Mouse (Mus musculus) liver, postnatal 0 days (tissue): ENCODE data around the gene Avpi1. TPM values are rescaled to one million over a fixed set of nuclear protein-coding genes. Genes with fewer than 3 reads are reported as not detected.

Source experiments
- ATAC-seq: fragments of 200-750 bp; cut with Nextera tagmentation; 2 replicates; pipeline ENCODE4 v1.8.0; 2017; ENCODE audit warnings: mild to moderate bottlenecking, moderate library complexity
- DNase-seq: peaks from one replicate; pipeline ENCODE4 v3.0.0-alpha.2; 2016
- H3K27ac ChIP-seq: fragments of 300-500 bp; sonication (generic); 2 replicates; pipeline ENCODE4 v1.5.1; 2014; ENCODE audit warnings: antibody characterized with exemption, moderate library complexity, mild to moderate bottlenecking, low read depth
- H3K27me3 ChIP-seq: fragments of 300-500 bp; sonication (generic); 2 replicates; pipeline ENCODE4 v1.6.1; 2014; ENCODE audit warnings: low read length, control low read depth, mixed read lengths; ENCODE audit not compliant: insufficient read depth
- H3K36me3 ChIP-seq: fragments of 300-500 bp; sonication (generic); replicated peaks from 2 replicates; pipeline ENCODE4 v1.6.1; 2014; ENCODE audit warnings: mild to moderate bottlenecking, control low read depth, low read length, moderate library complexity, mixed read lengths; ENCODE audit not compliant: insufficient read depth
- H3K4me1 ChIP-seq: fragments of 300-500 bp; sonication (generic); 2 replicates; pipeline ENCODE4 v1.6.1; 2014; ENCODE audit warnings: antibody characterized with exemption, mild to moderate bottlenecking, control low read depth; ENCODE audit not compliant: insufficient read depth
- H3K4me2 ChIP-seq: fragments of 300-500 bp; sonication (generic); 2 replicates; pipeline ENCODE4 v1.6.1; 2014; ENCODE audit warnings: low read depth, mild to moderate bottlenecking, low read length, moderate library complexity, mixed read lengths
- H3K4me3 ChIP-seq: fragments of 300-500 bp; sonication (generic); 2 replicates; pipeline ENCODE4 v1.5.1; 2014; ENCODE audit warnings: low read depth, low read length
- H3K9ac ChIP-seq: fragments of 300-500 bp; sonication (generic); replicated peaks from 2 replicates; pipeline ENCODE4 v1.6.1; 2014; ENCODE audit warnings: mild to moderate bottlenecking, moderate library complexity
- H3K9me3 ChIP-seq: fragments of 300-500 bp; sonication (generic); 2 replicates; pipeline ENCODE4 v1.6.1; 2016; ENCODE audit warnings: mild to moderate bottlenecking, control low read depth, low read length, mixed read lengths
- CTCF ChIP-seq: sonication (generic); IDR thresholded peaks from 2 replicates; pipeline ENCODE4 v1.5.1; 2016; ENCODE audit warnings: antibody characterized with exemption, low read depth
- EP300 ChIP-seq: IDR thresholded peaks from 2 replicates; pipeline ENCODE4 v1.6.1; 2016; ENCODE audit warnings: antibody characterized with exemption, low read depth, mild to moderate bottlenecking
- WGBS: fragments of 180-500 bp; shearing (Covaris S2); extraction: QIAGEN DNeasy Blood & Tissue Kit; methylation state at CpG from one replicate; pipeline ENCODE4 v1.1.7; 2014; ENCODE audit not compliant: insufficient replicate concordance; 5-methylcytosine and 5-hydroxymethylcytosine counted together
- polyA plus RNA-seq: library from polyadenylated mRNA; unstranded; fragments of >200 nt; fragmentation: Nextera tagmentation; extraction: Ambion mirVana; gene quantifications from 2 replicates; pipeline ENCODE4 v1.2.1, GENCODE M21; 2015

The Avpi1 gene
- polyA plus RNA-seq, 1 experiment from 2014 or later, result 50.0 TPM

DNA sequence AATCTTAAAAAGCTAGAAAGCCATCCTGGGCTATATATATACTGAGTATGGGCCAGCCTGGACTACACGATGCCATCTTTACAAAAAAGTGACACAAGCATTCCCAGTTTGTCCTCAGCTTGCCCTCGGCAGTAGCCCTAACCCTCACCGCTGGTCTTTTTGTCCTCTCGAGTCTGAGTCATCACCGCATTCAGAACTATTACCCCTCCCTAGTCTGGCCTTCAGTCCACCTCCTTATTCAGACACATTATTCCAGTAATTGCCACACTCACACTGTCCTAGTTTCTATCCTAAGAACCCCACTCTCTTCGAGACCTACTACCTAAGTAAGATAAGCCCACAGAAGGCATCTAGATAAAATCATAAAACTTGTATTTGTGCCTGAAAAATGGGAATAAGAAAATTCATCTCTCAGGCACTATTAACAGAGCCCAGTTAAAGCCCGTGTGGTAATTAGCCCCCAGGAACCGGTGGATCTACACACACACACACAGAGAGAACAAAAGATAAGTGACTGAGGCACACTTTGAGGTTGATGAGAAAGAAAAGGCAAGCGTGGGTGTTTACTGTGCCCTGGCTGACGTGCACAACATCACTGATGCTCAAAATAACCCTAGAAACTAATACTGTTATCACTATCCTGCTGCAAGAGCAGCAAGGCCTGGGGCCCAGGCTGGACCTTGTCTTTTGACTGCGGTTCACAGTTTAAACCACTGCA, 3.2 kb downstream of the Avpi1 start:
- Histone ChIP-seq H3K27ac (no peak overlapping the region), H3K4me2 (no peak overlapping the region), H3K27me3 (no peaks in the 10 kb centered on the region), H3K9ac (no peak overlapping the region), H3K36me3 (peaks cover 29% of the 10 kb centered on the region), H3K9me3 (no peaks in the 10 kb centered on the region), H3K4me1 (peaks cover 25% of the 10 kb centered on the region), H3K4me3 (no peak overlapping the region)
- WGBS, result 71% methylated on average over 11 of the region's 11 CpGs
- ATAC-seq, result no peak
- no peak for DNase-seq
- no peak for TF ChIP-seq EP300
- TF ChIP-seq CTCF, result no peak

DNA sequence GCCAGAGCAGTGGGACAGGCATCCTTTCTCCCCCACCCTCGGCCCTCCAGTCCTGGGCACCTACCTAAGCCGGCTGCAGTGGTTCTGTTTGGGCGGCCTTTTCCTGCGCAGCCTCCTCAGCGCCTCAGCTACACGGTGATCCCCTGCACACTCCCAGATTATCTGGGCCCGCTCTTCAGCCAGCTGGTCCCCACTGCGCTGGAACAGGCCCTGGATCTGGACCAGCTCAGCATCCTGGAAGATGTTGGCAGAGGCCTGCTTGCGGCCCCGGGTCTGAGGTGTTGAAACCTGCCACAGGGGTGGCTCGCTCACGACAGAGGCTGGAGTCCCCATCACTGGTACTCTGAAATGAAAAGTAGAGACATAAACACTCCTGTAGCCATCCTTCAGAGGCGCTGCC, 4.2 kb downstream of the Avpi1 start:
- Histone ChIP-seq H3K9me3 (no peaks in the 10 kb centered on the region), H3K27ac (no peak overlapping the region), H3K4me3 (no peak overlapping the region), H3K27me3 (no peaks in the 10 kb centered on the region), H3K4me2 (no peak overlapping the region), H3K36me3 (peaks cover 32% of the 10 kb centered on the region), H3K4me1 (peaks cover 23% of the 10 kb centered on the region), H3K9ac (no peak overlapping the region)
- 88% methylated on average over 13 of the region's 13 CpGs for WGBS
- DNase-seq (no peak), ATAC-seq (no peak)
- TF ChIP-seq EP300, result no peak
- TF ChIP-seq CTCF, result no peak

DNA sequence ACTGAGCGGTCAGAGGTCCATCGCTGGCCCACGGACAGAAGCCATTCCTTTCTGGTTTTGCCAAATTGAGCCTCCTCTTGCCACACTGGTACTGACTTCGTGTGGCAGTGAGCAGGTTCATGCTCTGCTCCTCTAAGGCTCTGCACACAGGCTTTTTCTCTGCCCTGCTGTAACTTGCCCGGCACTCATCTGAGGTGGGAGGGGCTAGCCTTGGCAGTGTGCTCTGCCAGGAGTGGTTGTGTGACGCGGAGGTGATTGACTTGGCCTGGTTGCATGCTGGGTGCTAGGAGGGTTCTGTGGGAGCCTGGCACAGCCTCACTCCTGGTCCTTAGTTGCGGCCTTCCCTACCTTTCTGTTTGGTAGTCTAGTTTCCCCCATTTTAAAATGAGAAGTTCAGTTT, 8.4 kb downstream of the Avpi1 start:
- ATAC-seq, result no peak
- no peak overlapping the region for H3K4me2 ChIP-seq
- 82% methylated on average over 8 of the region's 8 CpGs for WGBS
- H3K4me3 ChIP-seq, result no peak overlapping the region
- no peaks in the 10 kb centered on the region for H3K9me3 ChIP-seq
- no peaks in the 10 kb centered on the region for H3K4me1 ChIP-seq
- H3K36me3 ChIP-seq, result peaks cover 56% of the 10 kb centered on the region
- H3K27ac ChIP-seq, result no peak overlapping the region
- DNase-seq, result no peak
- TF ChIP-seq CTCF, result no peak
- TF ChIP-seq EP300, result no peak
- H3K9ac ChIP-seq, result no peak overlapping the region
- no peaks in the 10 kb centered on the region for H3K27me3 ChIP-seq

DNA sequence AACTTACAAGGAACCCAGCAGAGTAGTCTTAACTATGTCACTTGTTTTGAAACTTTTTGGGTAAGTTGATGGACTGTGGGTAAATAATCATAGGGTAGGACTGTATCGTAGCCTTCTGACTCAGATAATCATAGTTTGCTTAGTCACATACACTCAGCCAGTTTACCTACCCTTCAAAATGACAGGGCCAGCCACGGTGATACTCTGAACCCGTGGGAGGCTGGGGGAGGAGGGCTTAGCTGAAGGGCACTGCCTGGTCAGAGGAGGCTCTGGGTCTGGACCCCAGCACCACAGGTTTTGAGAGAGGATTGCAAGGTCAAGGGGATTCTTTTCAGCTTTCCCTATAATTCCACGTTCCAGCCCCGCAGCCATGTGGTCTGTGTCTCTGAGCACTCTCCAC, 10.3 kb downstream of the Avpi1 start:
- Histone ChIP-seq H3K9ac (no peak overlapping the region), H3K9me3 (no peaks in the 10 kb centered on the region), H3K36me3 (peaks cover 63% of the 10 kb centered on the region), H3K4me3 (no peak overlapping the region), H3K27me3 (no peaks in the 10 kb centered on the region), H3K4me1 (no peaks in the 10 kb centered on the region), H3K27ac (peak overlapping the region; percentile 66; the same call in 1 of the 2 replicates), H3K4me2 (no peak overlapping the region)
- no peak for DNase-seq
- WGBS, result 54% methylated on average over 5 of the region's 5 CpGs
- ATAC-seq, result peak; percentile 74
- TF ChIP-seq CTCF (no peak), EP300 (no peak)

DNA sequence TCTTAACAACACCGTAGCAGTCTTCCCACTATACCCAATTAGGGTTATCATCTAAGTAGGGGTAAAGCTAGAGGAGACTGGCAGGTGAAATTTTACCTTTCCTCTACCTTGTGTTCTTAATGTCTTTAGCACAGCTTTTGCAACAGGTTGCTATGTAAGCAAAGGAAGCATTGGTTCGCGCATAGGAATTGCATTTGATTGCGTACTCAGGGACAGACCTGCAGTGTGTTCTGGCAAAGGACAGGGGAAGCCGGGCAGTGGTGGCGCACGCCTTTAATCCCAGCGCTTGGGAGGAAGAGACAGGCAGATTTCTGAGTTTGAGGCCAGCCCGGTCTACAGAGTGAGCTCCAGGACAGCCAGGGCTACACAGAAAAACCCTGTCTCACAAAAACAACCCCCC, 10.7 kb downstream of the Avpi1 start:
- WGBS, result 73% methylated on average over 9 of the region's 9 CpGs
- peak; percentile 78 for ATAC-seq

DNA sequence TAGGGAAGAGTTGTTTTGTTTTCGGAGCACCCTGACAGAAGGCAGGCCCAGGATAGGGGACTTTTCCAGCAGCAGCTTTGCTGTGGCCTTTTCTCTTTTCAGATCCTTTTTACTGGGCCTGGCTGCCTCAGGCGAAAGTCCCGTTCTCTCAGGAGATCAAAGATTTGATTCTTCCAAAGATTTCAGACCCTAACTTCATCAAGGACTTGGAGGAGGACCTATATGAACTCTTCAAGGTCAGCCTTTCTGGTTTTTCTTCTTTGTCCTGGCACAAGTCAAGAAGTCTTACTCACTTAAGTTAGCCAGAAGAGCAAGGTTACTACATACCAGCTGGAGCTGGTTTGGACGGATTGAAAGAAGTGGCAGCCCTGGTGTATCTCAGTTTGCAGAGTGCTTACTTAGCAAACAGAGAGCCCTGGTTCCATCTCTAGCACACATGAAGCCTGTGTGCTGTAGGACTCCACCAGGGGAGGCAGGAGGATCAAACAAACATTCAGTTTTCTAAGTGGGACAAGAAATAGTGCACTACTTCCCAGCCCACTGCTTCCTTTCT, 13.0 kb downstream of the Avpi1 start:
- no peak overlapping the region for H3K9ac ChIP-seq
- ATAC-seq, result no peak
- H3K9me3 ChIP-seq, result no peaks in the 10 kb centered on the region
- no peaks in the 10 kb centered on the region for H3K4me1 ChIP-seq
- TF ChIP-seq EP300, result no peak
- TF ChIP-seq CTCF, result no peak
- peaks cover 46% of the 10 kb centered on the region for H3K36me3 ChIP-seq
- H3K4me2 ChIP-seq, result no peak overlapping the region
- no peak overlapping the region for H3K27ac ChIP-seq
- H3K27me3 ChIP-seq, result no peaks in the 10 kb centered on the region
- DNase-seq, result no peak
- H3K4me3 ChIP-seq, result no peak overlapping the region
- WGBS, result 67% methylated on average over 4 of the region's 4 CpGs

More for the DNA sequence above, 10.7 kb downstream of the Avpi1 start:
- H3K36me3 ChIP-seq, result peaks cover 61% of the 10 kb centered on the region
- H3K4me2 ChIP-seq, result no peak overlapping the region
- H3K4me1 ChIP-seq, result no peaks in the 10 kb centered on the region
- H3K27ac ChIP-seq, result peak overlapping the region; percentile 66; the same call in 1 of the 2 replicates
- no peak overlapping the region for H3K9ac ChIP-seq
- DNase-seq, result no peak
- H3K27me3 ChIP-seq, result no peaks in the 10 kb centered on the region
- no peaks in the 10 kb centered on the region for H3K9me3 ChIP-seq
- H3K4me3 ChIP-seq, result no peak overlapping the region
- TF ChIP-seq CTCF (no peak), EP300 (no peak)
